Mouse (Mus musculus): Measurements from ENCODE around the gene Kif5a. TPM values are rescaled to one million over a fixed set of nuclear protein-coding genes. Genes with fewer than 3 reads are reported as not detected.

Gene Kif5a
- polyA plus RNA-seq, 1 experiment = 1.2 TPM

GRCm38 (mm10) chr10:127290307-127290929 lies 27.3 kb upstream of the Kif5a start:
- WGBS = under 1% methylated on average over 46 of the region's 47 CpGs
- peak; percentile 97 for DNase-seq (ENCODE audit: low read depth, low spot score)

- under 1% methylated on average over 15 of the region's 15 CpGs for WGBS
- no peak for DNase-seq (ENCODE audit: low read depth, low spot score)
These were observed 26.5 kb upstream of the Kif5a start for GRCm38 (mm10) chr10:127289573-127290191.

- DNase-seq (ENCODE audit: low read depth, low spot score) = no peak
- under 1% methylated on average over 56 of the region's 65 CpGs for WGBS
These were observed 25.8 kb upstream of the Kif5a start, which contains the start of gene Mbd6 for GRCm38 (mm10) chr10:127288800-127289572. Mbd6 (minus strand) TSS chr10:127289018.

DNA sequence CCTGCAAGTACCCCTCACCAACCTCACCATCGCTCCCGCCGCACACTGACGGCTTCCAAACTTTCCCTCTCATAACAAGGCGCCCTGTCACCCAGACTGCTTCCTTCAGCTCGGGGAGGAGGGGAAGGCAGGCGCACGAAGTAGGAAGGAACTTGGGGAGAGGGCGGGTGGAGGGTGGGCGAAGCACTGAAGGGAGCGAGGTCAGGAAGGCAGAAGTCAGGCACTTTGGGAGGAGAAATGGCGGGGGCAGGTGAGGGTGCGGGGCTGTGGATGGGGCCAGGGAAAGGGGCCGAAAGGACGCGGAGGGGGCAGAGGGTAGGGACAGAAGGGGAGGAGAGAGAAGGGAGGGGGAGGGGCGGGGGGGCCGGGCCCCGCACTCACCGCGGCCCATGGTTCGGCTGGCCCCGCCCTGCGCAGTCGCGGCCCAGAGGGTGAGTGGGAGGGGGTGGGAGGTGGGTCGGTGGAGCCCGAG lies 25.2 kb upstream of the Kif5a start:
- no peak for DNase-seq (ENCODE audit: low read depth, low spot score)
- WGBS = 1% methylated on average over 26 of the region's 28 CpGs

GRCm38 (mm10) chr10:127287936-127288293 lies 24.8 kb upstream of the Kif5a start:
- DNase-seq (ENCODE audit: low read depth, low spot score) = no peak
- 0% methylated on average over 3 of the region's 3 CpGs for WGBS

GRCm38 (mm10) chr10:127287271-127287935 lies 24.3 kb upstream of the Kif5a start:
- DNase-seq (ENCODE audit: low read depth, low spot score) = no peak
- 43% methylated on average over 15 of the region's 15 CpGs for WGBS

DNA sequence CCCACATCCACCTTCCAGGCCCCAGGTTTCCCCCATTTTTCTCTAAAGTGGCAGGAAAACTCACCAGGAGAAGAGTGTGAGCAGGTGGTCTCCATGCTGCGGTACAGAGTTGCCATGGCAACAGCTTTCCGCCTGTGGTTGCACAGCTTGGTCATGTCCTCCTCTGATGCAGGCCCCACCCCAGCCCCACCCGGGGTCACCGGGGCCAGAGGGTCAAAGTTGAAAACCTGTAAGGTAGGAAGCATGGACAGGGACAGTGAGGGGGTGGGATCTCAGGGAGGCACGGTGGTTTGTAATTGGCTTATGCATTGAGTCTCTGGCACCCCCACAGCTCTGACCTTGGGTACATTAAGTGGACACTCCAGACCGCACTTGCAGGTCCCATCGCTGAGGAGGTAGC lies 23.6 kb upstream of the Kif5a start:
- 43% methylated on average over 7 of the region's 7 CpGs for WGBS

GRCm38 (mm10) chr10:127286194-127286593 lies 23.0 kb upstream of the Kif5a start:
- WGBS = 83% methylated on average over 7 of the region's 7 CpGs
- DNase-seq (ENCODE audit: low read depth, low spot score) = no peak

More for the DNA sequence above, 23.6 kb upstream of the Kif5a start:
- no peak for DNase-seq (ENCODE audit: low read depth, low spot score)

DNA sequence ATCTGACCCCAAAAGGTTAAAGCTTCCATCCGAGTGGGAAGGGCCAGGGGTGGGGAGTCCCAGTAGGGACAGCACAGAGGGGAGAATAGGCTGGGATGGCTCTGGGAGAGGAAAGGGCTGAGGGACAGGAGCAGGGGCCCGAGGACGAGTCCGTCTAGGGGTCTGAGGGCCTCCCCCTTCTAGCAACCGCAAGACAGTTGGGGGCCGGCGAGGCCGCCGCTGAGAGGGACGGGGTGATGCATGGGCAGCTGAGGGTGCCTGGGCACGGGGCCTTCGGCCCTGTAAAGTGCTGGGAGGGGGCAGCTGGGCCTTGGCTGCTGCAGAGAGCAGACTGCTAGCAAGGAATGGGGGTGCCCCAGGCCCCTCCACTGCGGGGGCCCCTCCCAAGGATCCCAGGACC lies 22.5 kb upstream of the Kif5a start:
- no peak for DNase-seq (ENCODE audit: low read depth, low spot score)
- WGBS = 81% methylated on average over 13 of the region's 13 CpGs

DNA sequence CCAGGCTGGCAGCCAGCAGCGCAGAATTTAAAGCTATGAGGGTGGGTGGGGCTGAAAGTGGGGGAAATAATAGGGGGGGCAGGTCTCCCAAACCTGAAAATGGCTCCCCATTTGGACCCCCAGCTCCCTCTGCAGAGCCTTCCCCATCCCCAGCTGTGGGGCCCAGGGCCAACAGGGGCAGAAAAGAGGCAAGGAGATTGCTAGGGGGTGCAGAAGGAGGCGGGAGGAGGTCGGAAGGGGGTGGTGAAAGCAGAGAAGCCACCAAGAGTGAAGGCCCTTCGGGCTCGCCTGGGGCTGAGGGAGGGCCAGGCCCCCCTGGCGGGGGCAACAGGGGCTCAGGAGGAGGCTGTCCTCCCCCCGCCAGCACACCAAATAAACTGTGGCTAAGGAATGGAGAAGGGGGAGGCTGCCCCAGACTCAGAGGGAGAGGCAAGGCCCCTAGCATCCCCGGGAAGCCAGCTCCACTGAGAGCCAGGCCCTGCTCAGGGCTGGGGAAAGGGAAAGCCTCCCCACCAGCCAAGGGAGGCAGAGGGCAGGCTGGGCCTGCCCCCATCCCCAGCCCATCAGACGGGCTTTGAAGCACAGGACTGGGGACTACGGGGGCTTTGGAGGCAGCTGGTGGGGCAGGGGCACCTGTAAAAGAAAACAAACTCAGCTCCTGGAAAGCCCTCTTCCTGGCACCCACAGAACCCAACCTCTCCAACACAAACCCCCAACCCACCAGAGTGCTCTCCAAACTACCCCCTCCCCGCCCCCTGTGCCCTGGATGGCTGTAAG lies 21.8 kb upstream of the Kif5a start:
- WGBS = 84% methylated on average over 11 of the region's 11 CpGs
- DNase-seq (ENCODE audit: low read depth, low spot score) = no peak

DNA sequence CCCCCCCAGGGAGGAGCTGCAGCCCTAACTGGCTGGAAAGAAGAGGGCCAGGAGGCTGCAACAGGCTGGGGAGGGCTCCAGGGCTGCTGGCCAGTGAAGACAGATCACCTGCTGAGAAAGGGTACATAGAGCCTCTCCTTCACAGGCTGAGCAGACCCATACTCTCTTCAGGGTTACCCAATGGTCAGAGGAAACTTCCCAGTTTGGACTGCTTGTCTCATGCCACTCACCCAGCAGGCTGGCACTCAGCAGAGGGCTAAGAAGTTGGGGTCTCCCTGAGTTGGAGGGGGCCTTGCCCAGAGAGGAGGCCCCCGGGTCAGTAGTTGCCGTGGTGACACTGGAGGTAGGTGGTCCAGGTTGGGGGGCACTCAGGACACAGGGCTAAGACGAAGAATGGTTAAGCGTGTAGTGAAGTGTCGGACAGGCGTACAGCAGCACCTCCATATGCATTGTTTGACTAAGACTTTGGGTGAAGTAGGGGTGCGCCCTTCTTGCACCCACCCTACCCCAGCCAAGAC lies 21.0 kb upstream of the Kif5a start:
- no peak for DNase-seq (ENCODE audit: low read depth, low spot score)
- 97% methylated on average over 7 of the region's 7 CpGs for WGBS

DNA sequence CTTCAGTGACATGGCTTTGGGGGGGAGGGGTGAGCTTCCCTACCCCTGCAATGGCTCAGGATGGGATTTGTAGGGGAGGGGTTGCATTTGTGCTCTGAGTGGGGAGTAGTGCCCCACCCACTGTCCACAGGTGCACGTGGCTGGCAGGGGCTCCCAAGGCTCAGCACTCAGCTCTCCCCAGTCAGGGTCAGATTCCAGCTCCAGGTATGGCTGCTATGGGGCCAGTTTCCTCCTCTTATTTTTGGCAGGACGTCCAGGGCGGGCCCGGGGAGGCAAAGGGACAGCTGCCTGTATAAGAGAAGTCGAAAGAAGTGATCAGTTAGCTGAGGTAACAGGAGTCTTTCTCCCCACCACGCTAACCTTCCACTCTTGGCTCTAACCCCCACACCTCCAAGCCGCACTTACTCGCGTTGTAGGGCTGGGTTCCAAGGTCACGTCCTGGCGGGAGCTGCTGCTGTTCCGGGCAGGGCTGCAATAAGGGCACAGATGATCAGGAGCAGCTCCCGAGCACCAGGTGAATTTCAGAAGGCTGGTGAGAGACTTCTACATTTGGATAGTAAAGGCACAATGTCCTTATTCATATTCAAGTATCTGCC lies 19.6 kb upstream of the Kif5a start:
- DNase-seq (ENCODE audit: low read depth, low spot score) = no peak

DNA sequence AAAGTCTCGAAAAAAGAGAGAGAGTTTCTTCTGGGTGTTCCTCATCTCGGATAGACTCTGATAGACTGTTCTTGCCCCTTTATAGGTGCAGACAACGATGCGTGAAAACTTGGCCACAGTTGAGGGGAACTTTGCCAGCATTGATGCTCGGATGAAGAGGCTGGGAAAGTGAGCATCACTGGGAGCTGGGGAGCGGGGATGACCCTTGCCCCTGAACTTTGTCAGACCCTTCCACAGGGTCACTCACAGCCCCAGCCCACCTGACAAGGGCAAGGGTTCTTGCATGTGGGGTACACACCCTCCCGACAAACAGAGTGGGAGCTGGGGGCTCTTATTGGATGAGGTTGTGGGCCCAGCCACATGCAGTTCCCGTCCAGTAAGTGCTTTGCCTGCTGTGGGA lies 18.2 kb upstream of the Kif5a start:
- DNase-seq (ENCODE audit: low read depth, low spot score) = no peak
- WGBS = 77% methylated on average over 8 of the region's 8 CpGs

More for the DNA sequence above, 19.6 kb upstream of the Kif5a start:
- WGBS = 32% methylated on average over 13 of the region's 13 CpGs

DNA sequence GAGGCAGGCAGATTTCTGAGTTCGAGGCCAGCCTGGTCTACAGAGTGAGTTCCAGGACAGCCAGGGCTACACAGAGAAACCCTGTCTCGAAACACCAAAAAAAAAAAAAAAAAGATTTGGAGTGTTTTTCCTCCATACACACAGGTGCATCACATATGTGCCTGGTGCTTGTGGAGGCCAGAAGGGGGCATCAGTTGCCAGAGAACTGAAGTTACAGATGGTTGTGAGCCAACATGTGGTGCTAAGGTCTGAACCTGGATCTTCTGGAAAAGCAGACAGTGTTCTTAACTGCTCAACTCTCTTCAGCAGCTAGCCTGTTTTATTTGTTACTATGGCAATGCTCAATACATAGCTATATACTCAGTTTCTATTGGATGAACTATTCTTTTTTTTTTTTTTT lies 16.6 kb upstream of the Kif5a start:
- 93% methylated on average over 2 of the region's 2 CpGs for WGBS
- no peak for DNase-seq (ENCODE audit: low read depth, low spot score)

- DNase-seq (ENCODE audit: low read depth, low spot score) = no peak
- WGBS = 82% methylated on average over 11 of the region's 11 CpGs
These were observed 11.3 kb upstream of the Kif5a start for GRCm38 (mm10) chr10:127274261-127275022.

- DNase-seq (ENCODE audit: low read depth, low spot score) = no peak
- WGBS = 94% methylated on average over 5 of the region's 5 CpGs
These were observed 9.2 kb upstream of the Kif5a start for GRCm38 (mm10) chr10:127272371-127272770.

DNA sequence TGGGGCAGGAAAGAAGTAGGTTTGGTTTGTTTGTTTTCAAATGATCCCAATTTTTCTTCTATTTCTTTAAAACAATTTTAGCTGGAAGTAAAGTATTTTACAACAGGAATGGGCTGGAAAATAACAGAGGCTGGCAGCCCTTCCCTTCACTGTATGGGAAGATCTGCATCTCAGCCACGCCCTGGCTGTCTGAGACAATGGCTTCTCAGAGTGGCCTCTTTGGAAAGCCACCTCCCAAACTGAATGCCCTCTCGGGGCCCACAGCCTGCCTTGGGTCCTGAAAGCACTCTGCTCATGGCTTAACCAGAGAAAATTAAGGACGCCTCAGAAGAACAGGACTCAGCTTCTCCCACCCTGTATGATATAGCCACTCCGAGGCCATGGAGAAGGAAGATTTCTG lies 6.7 kb upstream of the Kif5a start:
- DNase-seq (ENCODE audit: low read depth, low spot score) = no peak
- WGBS = 68% methylated on average over 4 of the region's 4 CpGs

- WGBS = 72% methylated on average over 12 of the region's 12 CpGs
- DNase-seq (ENCODE audit: low read depth, low spot score) = no peak
These were observed 5.9 kb upstream of the Kif5a start for GRCm38 (mm10) chr10:127269036-127269435.

All from large intestine, adult 2 months (tissue).